Mouse (Mus musculus) heart, embryonic 16.5 days (tissue): ENCODE measurements around the gene Aspg. TPM values are rescaled to one million over a fixed set of nuclear protein-coding genes. Genes with fewer than 3 reads are reported as not detected.

Experiments
- ATAC-seq: fragments of 200-750 bp; cut with Nextera tagmentation; replicated peaks from 2 replicates; pipeline ENCODE4 v1.8.0; 2017; ENCODE audit warnings: moderate number of reproducible peaks; ENCODE audit not compliant: insufficient read depth, low FRiP score; ENCODE audit errors: extremely low read depth
- H3K27ac ChIP-seq: fragments of 300-500 bp; sonication (generic); 2 replicates; pipeline ENCODE4 v1.5.1; 2014; ENCODE audit warnings: mild to moderate bottlenecking, low read length, control low read depth, moderate library complexity
- H3K27me3 ChIP-seq: fragments of 300-500 bp; sonication (generic); 2 replicates; pipeline ENCODE4 v1.6.1; 2014; ENCODE audit warnings: low read length, mixed read lengths; ENCODE audit not compliant: control insufficient read depth, insufficient read depth
- H3K36me3 ChIP-seq: fragments of 300-500 bp; sonication (generic); 2 replicates; pipeline ENCODE4 v1.6.1; 2014; ENCODE audit not compliant: control insufficient read depth, insufficient read depth
- H3K4me1 ChIP-seq: fragments of 300-500 bp; sonication (generic); 2 replicates; pipeline ENCODE4 v1.6.1; 2014; ENCODE audit warnings: low read length, mixed read lengths; ENCODE audit not compliant: control insufficient read depth, insufficient read depth
- H3K4me2 ChIP-seq: fragments of 300-500 bp; sonication (generic); 2 replicates; pipeline ENCODE4 v1.6.1; 2014; ENCODE audit warnings: low read depth, mild to moderate bottlenecking, control low read depth, low read length
- H3K4me3 ChIP-seq: fragments of 300-500 bp; sonication (generic); 2 replicates; pipeline ENCODE4 v1.5.1; 2014; ENCODE audit warnings: mild to moderate bottlenecking, control low read depth, low read length
- H3K9ac ChIP-seq: fragments of 300-500 bp; sonication (generic); 2 replicates; pipeline ENCODE4 v1.6.1; 2014; ENCODE audit warnings: low read length, control low read depth
- H3K9me3 ChIP-seq: fragments of 300-500 bp; sonication (generic); replicated peaks from 2 replicates; pipeline ENCODE4 v1.6.1; 2016; ENCODE audit warnings: low read length; ENCODE audit not compliant: control insufficient read depth
- WGBS: fragments of 180-500 bp; shearing (Covaris S2); extraction: QIAGEN DNeasy Blood & Tissue Kit; methylation state at CpG from one replicate; pipeline ENCODE4 v1.1.7; 2014; 5-methylcytosine and 5-hydroxymethylcytosine counted together
- polyA plus RNA-seq: library from polyadenylated mRNA; unstranded; fragments of >200 nt; fragmentation: Nextera tagmentation; extraction: Ambion mirVana; gene quantifications from 2 replicates; pipeline ENCODE4 v1.2.1, GENCODE M21; 2015

The Aspg gene
- polyA plus RNA-seq, 1 experiment from 2014 or later = 0.59 TPM

GRCm38 (mm10) chr12:112125903-112126302 lies 19.4 kb downstream of the Aspg start:
- H3K27me3 ChIP-seq = peaks cover 10% of the 10 kb centered on the region
- peaks cover 5% of the 10 kb centered on the region; the same call in 1 of the 2 replicates for H3K4me1 ChIP-seq
- no peaks in the 10 kb centered on the region for H3K9me3 ChIP-seq
- H3K4me2 ChIP-seq = no peak overlapping the region
- no peak overlapping the region for H3K27ac ChIP-seq
- H3K36me3 ChIP-seq = no peaks in the 10 kb centered on the region
- no peak overlapping the region for H3K4me3 ChIP-seq
- WGBS = 72% methylated on average over 14 of the region's 14 CpGs
- H3K9ac ChIP-seq = no peak overlapping the region
- ATAC-seq = no peak

GRCm38 (mm10) chr12:112126931-112127635 lies 20.6 kb downstream of the Aspg start:
- no peak for ATAC-seq
- no peaks in the 10 kb centered on the region for H3K9me3 ChIP-seq
- 56% methylated on average over 14 of the region's 14 CpGs for WGBS
- no peak overlapping the region for H3K4me3 ChIP-seq
- H3K4me1 ChIP-seq = peaks cover 7% of the 10 kb centered on the region; the same call in 1 of the 2 replicates
- no peak overlapping the region for H3K9ac ChIP-seq
- peaks cover 19% of the 10 kb centered on the region for H3K27me3 ChIP-seq
- no peak overlapping the region for H3K27ac ChIP-seq
- no peak overlapping the region for H3K4me2 ChIP-seq
- H3K36me3 ChIP-seq = no peaks in the 10 kb centered on the region

GRCm38 (mm10) chr12:112128526-112128925 lies 22.0 kb downstream of the Aspg start:
- no peak overlapping the region for H3K27ac ChIP-seq
- peaks cover 7% of the 10 kb centered on the region; the same call in 1 of the 2 replicates for H3K4me1 ChIP-seq
- H3K9me3 ChIP-seq = no peaks in the 10 kb centered on the region
- H3K4me2 ChIP-seq = no peak overlapping the region
- H3K27me3 ChIP-seq = peaks cover 33% of the 10 kb centered on the region
- no peak overlapping the region for H3K9ac ChIP-seq
- WGBS = 85% methylated on average over 4 of the region's 4 CpGs
- no peak for ATAC-seq
- no peak overlapping the region for H3K4me3 ChIP-seq
- no peaks in the 10 kb centered on the region for H3K36me3 ChIP-seq

GRCm38 (mm10) chr12:112129300-112129856 lies 22.9 kb downstream of the Aspg start:
- Histone ChIP-seq H3K27me3 (peaks cover 37% of the 10 kb centered on the region), H3K9ac (no peak overlapping the region), H3K4me2 (peak overlapping the region; percentile 87; the same call in 1 of the 2 replicates), H3K4me3 (no peak overlapping the region), H3K36me3 (no peaks in the 10 kb centered on the region), H3K9me3 (no peaks in the 10 kb centered on the region), H3K27ac (no peak overlapping the region), H3K4me1 (peaks cover 7% of the 10 kb centered on the region; the same call in 1 of the 2 replicates)
- 59% methylated on average over 6 of the region's 6 CpGs for WGBS
- no peak for ATAC-seq

GRCm38 (mm10) chr12:112130161-112130860 lies 23.8 kb downstream of the Aspg start:
- peak overlapping the region; percentile 89 for H3K4me3 ChIP-seq
- H3K9me3 ChIP-seq = no peaks in the 10 kb centered on the region
- H3K27ac ChIP-seq = no peak overlapping the region
- H3K36me3 ChIP-seq = no peaks in the 10 kb centered on the region
- H3K27me3 ChIP-seq = peaks cover 41% of the 10 kb centered on the region
- WGBS = 1% methylated on average over 79 of the region's 79 CpGs
- peak overlapping the region; percentile 83 for H3K9ac ChIP-seq
- peaks cover 7% of the 10 kb centered on the region; the same call in 1 of the 2 replicates for H3K4me1 ChIP-seq
- peak; percentile 60 for ATAC-seq
- peak overlapping the region; percentile 87 for H3K4me2 ChIP-seq

GRCm38 (mm10) chr12:112130957-112131356 lies 24.5 kb downstream of the Aspg start:
- no peaks in the 10 kb centered on the region for H3K36me3 ChIP-seq
- H3K4me2 ChIP-seq = peak overlapping the region; percentile 87
- no peak for ATAC-seq
- peaks cover 41% of the 10 kb centered on the region for H3K27me3 ChIP-seq
- peaks cover 7% of the 10 kb centered on the region; the same call in 1 of the 2 replicates for H3K4me1 ChIP-seq
- peak overlapping the region; percentile 83 for H3K9ac ChIP-seq
- 13% methylated on average over 32 of the region's 32 CpGs for WGBS
- no peak overlapping the region for H3K27ac ChIP-seq
- peak overlapping the region; percentile 89 for H3K4me3 ChIP-seq
- no peaks in the 10 kb centered on the region for H3K9me3 ChIP-seq

GRCm38 (mm10) chr12:112140231-112140630 lies 33.8 kb downstream of the Aspg start:
- Histone ChIP-seq H3K4me1 (peaks cover 9% of the 10 kb centered on the region; the same call in 1 of the 2 replicates), H3K4me3 (no peak overlapping the region), H3K4me2 (no peak overlapping the region), H3K27me3 (peaks cover 45% of the 10 kb centered on the region), H3K9ac (no peak overlapping the region), H3K9me3 (no peaks in the 10 kb centered on the region), H3K36me3 (no peaks in the 10 kb centered on the region), H3K27ac (no peak overlapping the region)
- ATAC-seq = no peak
- WGBS = 5% methylated on average over 5 of the region's 5 CpGs

GRCm38 (mm10) chr12:112140745-112141144 lies 34.3 kb downstream of the Aspg start:
- no peak overlapping the region for H3K9ac ChIP-seq
- no peak overlapping the region for H3K4me2 ChIP-seq
- H3K4me3 ChIP-seq = no peak overlapping the region
- 55% methylated on average over 7 of the region's 7 CpGs for WGBS
- H3K36me3 ChIP-seq = no peaks in the 10 kb centered on the region
- no peak overlapping the region for H3K27ac ChIP-seq
- no peak for ATAC-seq
- H3K9me3 ChIP-seq = no peaks in the 10 kb centered on the region
- H3K27me3 ChIP-seq = peaks cover 50% of the 10 kb centered on the region
- H3K4me1 ChIP-seq = peaks cover 12% of the 10 kb centered on the region; the same call in 1 of the 2 replicates

- ATAC-seq = no peak
- no peaks in the 10 kb centered on the region for H3K36me3 ChIP-seq
Measured at GRCm38 (mm10) chr12:112141300-112141699, 34.8 kb downstream of the Aspg start.

More at GRCm38 (mm10) chr12:112141300-112141699, 34.8 kb downstream of the Aspg start:
- H3K9ac ChIP-seq = no peak overlapping the region
- H3K4me1 ChIP-seq = peaks cover 12% of the 10 kb centered on the region; the same call in 1 of the 2 replicates
- H3K27me3 ChIP-seq = peaks cover 56% of the 10 kb centered on the region
- 2% methylated on average over 6 of the region's 6 CpGs for WGBS
- H3K4me3 ChIP-seq = no peak overlapping the region
- no peaks in the 10 kb centered on the region for H3K9me3 ChIP-seq
- no peak overlapping the region for H3K4me2 ChIP-seq
- H3K27ac ChIP-seq = no peak overlapping the region
